Mouse (Mus musculus) limb, embryonic 14.5 days (tissue): ENCODE results near the gene Dnajc1. TPM values are rescaled to one million over a fixed set of nuclear protein-coding genes. Genes with fewer than 3 reads are reported as not detected.

Experiments
- ATAC-seq: fragments of 200-750 bp; cut with Nextera tagmentation; 2 replicates; pipeline ENCODE4 v1.8.0; 2017; ENCODE audit warnings: low read depth, moderate number of reproducible peaks, moderate TSS enrichment; ENCODE audit not compliant: low FRiP score
- DNase-seq: peaks from one replicate; pipeline ENCODE4 v3.0.0-alpha.2; 2015; ENCODE audit warnings: low spot score
- H3K27ac ChIP-seq: fragments of 300-500 bp; sonication (generic); replicated peaks from 2 replicates; pipeline ENCODE4 v1.5.1; 2014; ENCODE audit warnings: low read depth, mild to moderate bottlenecking, low read length, moderate library complexity, mixed read lengths
- H3K27me3 ChIP-seq: fragments of 300-500 bp; sonication (generic); 2 replicates; pipeline ENCODE4 v1.6.1; 2014; ENCODE audit warnings: low read length, mixed read lengths; ENCODE audit not compliant: control insufficient read depth, insufficient read depth
- H3K36me3 ChIP-seq: fragments of 300-500 bp; sonication (generic); 2 replicates; pipeline ENCODE4 v1.6.1; 2014; ENCODE audit warnings: mild to moderate bottlenecking, low read length, moderate library complexity, mixed read lengths; ENCODE audit not compliant: control insufficient read depth, insufficient read depth
- H3K4me1 ChIP-seq: fragments of 300-500 bp; sonication (generic); 2 replicates; pipeline ENCODE4 v1.6.1; 2014; ENCODE audit warnings: antibody characterized with exemption, low read length, mixed read lengths; ENCODE audit not compliant: control insufficient read depth, insufficient read depth
- H3K4me2 ChIP-seq: fragments of 300-500 bp; sonication (generic); replicated peaks from 2 replicates; pipeline ENCODE4 v1.6.1; 2014; ENCODE audit warnings: low read depth, mild to moderate bottlenecking, low read length, moderate library complexity; ENCODE audit not compliant: severe bottlenecking
- H3K4me3 ChIP-seq: fragments of 300-500 bp; sonication (generic); replicated peaks from 2 replicates; pipeline ENCODE4 v1.5.1; 2014; ENCODE audit warnings: low read length
- H3K9ac ChIP-seq: fragments of 300-500 bp; sonication (generic); 2 replicates; pipeline ENCODE4 v1.6.1; 2014; ENCODE audit warnings: mild to moderate bottlenecking, low read depth, low read length, moderate library complexity; ENCODE audit not compliant: severe bottlenecking
- H3K9me3 ChIP-seq: fragments of 300-500 bp; sonication (generic); 2 replicates; pipeline ENCODE4 v1.6.1; 2016; ENCODE audit warnings: low read length; ENCODE audit not compliant: control insufficient read depth
- POLR2A ChIP-seq: fragments of 200-500 bp; IDR thresholded peaks from 2 replicates; pipeline ENCODE4 v1.8.0; 2012; ENCODE audit warnings: inconsistent platforms, mild to moderate bottlenecking, moderate library complexity, borderline replicate concordance; ENCODE audit not compliant: insufficient read depth, insufficient read length; ENCODE audit errors: extremely low read depth
- WGBS: fragments of 180-500 bp; shearing (Covaris S2); extraction: QIAGEN DNeasy Blood & Tissue Kit; methylation state at CpG from one replicate; pipeline ENCODE4 v1.1.7; 2014; 5-methylcytosine and 5-hydroxymethylcytosine counted together
- polyA plus RNA-seq, 2 experiments: library from polyadenylated mRNA; depleted of rRNA in 1 of 2; stranded (reverse) in 1 of 2; unstranded in 1 of 2; fragments of >200 nt; fragmentation: Nextera tagmentation in 1 of 2; extraction: Ambion mirVana in 1 of 2; gene quantifications; 2 replicates each; pipeline versions ENCODE4 v1.2.1 to v1.2.3; 2012 to 2014

Dnajc1 gene
- polyA plus RNA-seq, 2 experiments = 19.7 to 43.3 TPM

GRCm38 (mm10) chr2:18393022-18393519, 441 bp upstream of the Dnajc1 start:
- no peak overlapping the region for H3K9ac ChIP-seq
- WGBS = 55% methylated on average over 2 of the region's 2 CpGs

GRCm38 (mm10) chr2:18391861-18392260, 769 bp downstream of the Dnajc1 start:
- Histone ChIP-seq H3K27ac (peak overlapping the region; percentile 96), H3K4me1 (peaks cover 3% of the 10 kb centered on the region; the same call in 1 of the 2 replicates), H3K4me2 (peak overlapping the region; percentile 65), H3K9me3 (no peaks in the 10 kb centered on the region), H3K4me3 (peak overlapping the region; percentile 74), H3K36me3 (no peaks in the 10 kb centered on the region), H3K9ac (peak overlapping the region; percentile 91), H3K27me3 (no peaks in the 10 kb centered on the region)
- ATAC-seq (no peak), DNase-seq (no peak)
- 1% methylated on average over 11 of the region's 11 CpGs for WGBS
- no peak for TF ChIP-seq POLR2A

More at GRCm38 (mm10) chr2:18393022-18393519, 441 bp upstream of the Dnajc1 start:
- no peak for TF ChIP-seq POLR2A
- H3K4me3 ChIP-seq = peak overlapping the region; percentile 74
- H3K4me2 ChIP-seq = peak overlapping the region; percentile 42
- H3K27ac ChIP-seq = peak overlapping the region; percentile 96
- ATAC-seq = no peak
- H3K4me1 ChIP-seq = peaks cover 3% of the 10 kb centered on the region; the same call in 1 of the 2 replicates
- H3K9me3 ChIP-seq = no peaks in the 10 kb centered on the region
- DNase-seq = no peak
- H3K27me3 ChIP-seq = no peaks in the 10 kb centered on the region
- H3K36me3 ChIP-seq = no peaks in the 10 kb centered on the region

GRCm38 (mm10) chr2:18389631-18390030, 3.0 kb downstream of the Dnajc1 start:
- H3K4me2 ChIP-seq = no peak overlapping the region
- no peak overlapping the region for H3K27ac ChIP-seq
- ATAC-seq = no peak
- TF ChIP-seq POLR2A = no peak
- no peaks in the 10 kb centered on the region for H3K27me3 ChIP-seq
- DNase-seq = no peak
- no peaks in the 10 kb centered on the region for H3K36me3 ChIP-seq
- peaks cover 3% of the 10 kb centered on the region; the same call in 1 of the 2 replicates for H3K4me1 ChIP-seq
- H3K9me3 ChIP-seq = no peaks in the 10 kb centered on the region
- 80% methylated on average over 1 of the region's 1 CpGs for WGBS
- H3K4me3 ChIP-seq = no peak overlapping the region
- no peak overlapping the region for H3K9ac ChIP-seq

GRCm38 (mm10) chr2:18381662-18382061, 11.0 kb downstream of the Dnajc1 start:
- Histone ChIP-seq H3K4me1 (no peaks in the 10 kb centered on the region), H3K27ac (no peak overlapping the region), H3K36me3 (no peaks in the 10 kb centered on the region), H3K4me3 (no peak overlapping the region), H3K4me2 (no peak overlapping the region), H3K27me3 (no peaks in the 10 kb centered on the region), H3K9me3 (no peaks in the 10 kb centered on the region), H3K9ac (no peak overlapping the region)
- DNase-seq (no peak), ATAC-seq (no peak)
- TF ChIP-seq POLR2A = no peak

- no peak for DNase-seq
- Histone ChIP-seq H3K36me3 (no peaks in the 10 kb centered on the region), H3K9me3 (no peaks in the 10 kb centered on the region), H3K27ac (no peak overlapping the region), H3K9ac (no peak overlapping the region), H3K4me3 (no peak overlapping the region), H3K4me2 (no peak overlapping the region), H3K4me1 (no peaks in the 10 kb centered on the region; the same call in 1 of the 2 replicates), H3K27me3 (no peaks in the 10 kb centered on the region)
- 33% methylated on average over 11 of the region's 11 CpGs for WGBS
- no peak for TF ChIP-seq POLR2A
- no peak for ATAC-seq
These were observed 20.0 kb downstream of the Dnajc1 start for GRCm38 (mm10) chr2:18372400-18373182.
